Mouse (Mus musculus) brain, embryonic 14.5 days (tissue): ENCODE measurements around the gene Tmem98. TPM values are rescaled to one million over a fixed set of nuclear protein-coding genes. Genes with fewer than 3 reads are reported as not detected.

Experiments
- DNase-seq: peaks from one replicate; pipeline ENCODE4 v3.0.0-alpha.2; 2011; ENCODE audit warnings: low read depth
- CTCF ChIP-seq: fragments of 200-500 bp; IDR thresholded peaks from 2 replicates; pipeline ENCODE4 v1.5.1; 2012; ENCODE audit warnings: inconsistent platforms, mild to moderate bottlenecking, moderate library complexity, borderline replicate concordance; ENCODE audit not compliant: insufficient read depth, insufficient read length; ENCODE audit errors: extremely low read depth
- POLR2A ChIP-seq: fragments of 200-500 bp; IDR thresholded peaks from 2 replicates; pipeline ENCODE4 v1.6.1; 2012; ENCODE audit warnings: mild to moderate bottlenecking, inconsistent platforms, borderline replicate concordance; ENCODE audit not compliant: poor library complexity, insufficient read depth, insufficient read length, severe bottlenecking; ENCODE audit errors: extremely low read depth
- polyA plus RNA-seq: library from polyadenylated mRNA; depleted of rRNA; stranded (reverse); fragments of >200 nt; gene quantifications from 2 replicates; pipeline ENCODE4 v1.2.3, GENCODE M21; 2012; rRNA removed

The Tmem98 gene
- 28.0 and 36.4 TPM in 2 replicates for polyA plus RNA-seq

DNA sequence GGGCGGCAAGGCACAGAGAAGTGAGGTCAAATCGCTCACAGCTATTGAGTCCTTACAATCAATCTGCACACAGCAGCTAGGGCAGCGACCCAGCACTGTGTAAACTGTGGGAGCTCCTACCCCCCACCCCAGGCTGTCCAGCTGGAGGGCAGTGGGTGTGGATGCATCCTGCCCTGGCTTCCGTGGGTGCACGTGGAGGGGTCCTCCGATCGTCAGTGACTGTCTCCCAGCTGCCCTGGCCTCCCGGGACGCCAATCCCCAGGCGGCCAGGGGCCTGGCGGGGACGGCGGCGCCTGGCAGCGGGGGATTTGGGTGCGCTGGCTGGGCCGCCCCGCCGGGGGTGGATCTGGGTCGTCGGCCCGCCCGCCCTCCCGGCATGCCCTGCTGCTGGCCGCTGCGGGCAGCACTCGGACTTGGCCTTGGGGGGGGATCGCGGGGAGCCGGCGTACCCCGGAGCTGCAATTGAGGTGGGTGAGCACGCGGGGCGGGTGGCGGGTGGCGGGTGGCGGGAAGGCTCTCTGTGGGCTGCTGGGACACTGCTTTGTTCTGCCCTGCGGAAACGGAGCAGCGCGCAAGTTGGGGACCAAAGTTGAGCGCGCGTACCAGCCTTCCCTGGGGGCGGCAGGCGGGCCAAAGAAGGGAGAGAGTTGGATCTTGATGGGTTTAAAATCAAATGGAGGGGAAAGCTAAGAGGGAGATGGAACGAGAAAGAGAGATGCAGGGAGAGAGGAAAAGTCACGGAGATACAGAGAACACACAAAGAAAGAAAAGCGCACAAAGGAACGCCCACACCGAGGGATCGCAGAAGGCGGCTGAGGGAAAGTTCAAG is at the start of gene Tmem98:
Gene Tmem98 (plus strand): TSS at position 183 of the 829 bp plus-strand sequence.
- DNase-seq, result peak; percentile 69

DNA sequence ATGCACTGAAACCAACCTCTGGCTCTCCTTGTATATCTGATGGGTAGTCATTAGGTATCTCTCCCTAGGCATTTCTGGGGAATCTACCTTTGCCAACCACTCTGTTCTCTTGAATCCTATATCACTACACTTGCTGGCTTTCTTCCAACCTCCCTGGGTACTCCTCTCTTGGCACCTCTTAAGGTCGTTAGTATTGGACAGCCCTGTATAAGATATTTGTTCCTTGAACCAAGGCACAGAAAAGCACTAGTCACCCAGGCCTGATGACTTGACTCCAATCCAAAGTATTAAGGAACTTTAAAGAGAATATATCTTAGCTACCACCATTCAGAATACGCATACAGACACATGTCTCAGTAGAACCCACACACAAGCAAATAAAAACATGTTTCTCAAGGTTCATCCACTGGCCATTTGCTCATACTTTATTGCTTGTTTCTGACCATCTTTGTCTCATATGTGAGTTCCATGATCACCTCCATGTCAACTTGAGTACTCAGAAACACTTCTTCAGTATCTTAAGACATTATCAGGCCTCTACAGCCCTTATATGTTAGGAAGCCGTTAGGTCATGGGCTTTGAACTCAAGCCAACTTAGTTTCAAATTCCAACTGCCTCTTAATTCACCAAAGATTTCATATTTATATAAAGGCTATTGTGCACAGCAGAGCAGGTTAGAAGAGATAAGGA is 48.5 kb upstream of the Tmem98 start:
- TF ChIP-seq POLR2A (no peak), CTCF (no peak)
- no peak for DNase-seq

More for the DNA sequence above, at the start of gene Tmem98:
- TF ChIP-seq CTCF (no peak), POLR2A (0 out of 2 replicates have a peak, but pooled peaks have one; percentile 11)

GRCm38 (mm10) chr11:80762066-80762465 is 47.9 kb upstream of the Tmem98 start:
- DNase-seq, result no peak
- TF ChIP-seq CTCF (no peak), POLR2A (no peak)

GRCm38 (mm10) chr11:80766068-80766467 is 43.9 kb upstream of the Tmem98 start:
- TF ChIP-seq POLR2A (no peak), CTCF (no peak)
- DNase-seq, result no peak

DNA sequence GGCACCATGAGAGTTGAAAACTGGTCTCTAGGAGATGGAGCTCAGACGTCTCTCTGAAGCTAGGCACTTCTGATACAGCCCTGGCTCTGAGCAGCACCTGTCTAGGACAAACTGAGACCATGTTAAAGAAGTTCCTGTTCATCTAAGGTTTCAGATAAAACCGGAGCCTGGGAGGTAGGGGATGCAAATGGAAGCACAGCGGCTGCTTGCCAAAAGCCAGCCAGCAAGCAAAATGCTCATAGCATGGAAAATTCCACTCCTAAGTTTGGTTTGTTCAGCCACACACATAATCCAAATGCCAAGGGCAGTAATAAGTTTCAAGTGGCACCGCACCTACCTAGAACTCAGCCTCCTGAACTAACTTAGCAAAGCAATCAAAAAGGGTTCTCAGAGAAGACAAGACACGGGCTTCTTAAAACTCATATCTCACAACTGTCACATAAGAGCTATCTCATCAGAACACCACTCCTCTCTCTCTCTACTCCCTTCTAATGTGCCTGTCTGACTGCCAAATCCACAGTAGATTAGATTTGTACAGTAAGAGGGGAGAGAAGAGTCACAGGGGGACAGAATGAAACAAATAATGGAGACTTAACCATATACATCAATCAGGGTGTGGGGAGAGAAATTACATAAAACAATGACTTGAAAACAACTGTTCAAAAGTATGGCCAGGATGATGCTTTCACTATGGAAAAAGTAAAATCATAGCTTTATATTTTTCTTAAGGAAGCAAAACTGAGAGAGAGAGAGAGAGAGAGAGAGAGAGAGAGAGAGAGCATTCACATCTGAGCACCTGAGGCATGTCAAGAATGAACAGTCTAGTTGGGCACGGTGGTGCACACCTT is 43.3 kb upstream of the Tmem98 start:
- no peak for DNase-seq
- TF ChIP-seq POLR2A (no peak), CTCF (no peak)

- TF ChIP-seq CTCF (no peak), POLR2A (no peak)
- DNase-seq, result no peak
Observed at GRCm38 (mm10) chr11:80767320-80767617, 42.7 kb upstream of the Tmem98 start.

- TF ChIP-seq CTCF (no peak), POLR2A (no peak)
- DNase-seq, result no peak
Observed at GRCm38 (mm10) chr11:80771186-80771585, 38.8 kb upstream of the Tmem98 start.

DNA sequence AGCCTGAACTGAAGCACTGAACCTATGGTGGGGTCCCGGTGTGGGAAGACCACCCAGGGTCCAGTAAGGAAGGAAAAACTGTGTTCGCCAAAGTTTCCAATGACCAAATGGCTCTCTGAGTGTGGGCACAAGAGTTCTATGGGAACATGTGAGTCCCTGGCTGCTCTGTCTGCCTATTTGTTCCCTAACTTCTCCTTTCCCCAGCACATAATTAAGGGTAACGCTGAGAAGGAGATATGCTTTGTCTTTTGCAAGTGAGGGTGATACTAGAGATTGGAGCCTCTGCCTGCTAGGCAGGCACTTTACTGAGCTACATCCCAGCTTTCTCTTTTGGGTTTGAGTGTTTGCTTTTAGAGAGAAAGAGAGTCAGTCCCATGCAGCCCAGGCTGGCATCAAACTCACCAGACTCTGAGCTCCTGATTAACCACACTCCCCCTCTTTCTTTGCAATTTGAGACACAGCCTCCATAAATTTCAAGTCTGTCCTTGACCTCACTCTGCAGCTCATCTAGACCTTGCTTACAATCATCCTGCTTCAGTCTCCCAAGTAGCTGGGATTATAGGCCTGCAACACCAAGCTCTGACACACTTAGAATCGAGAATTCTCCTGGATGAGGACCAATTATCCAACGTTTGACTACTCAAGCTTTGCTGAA is 38.3 kb upstream of the Tmem98 start:
- no peak for TF ChIP-seq CTCF
- no peak for TF ChIP-seq POLR2A
- DNase-seq, result no peak

DNA sequence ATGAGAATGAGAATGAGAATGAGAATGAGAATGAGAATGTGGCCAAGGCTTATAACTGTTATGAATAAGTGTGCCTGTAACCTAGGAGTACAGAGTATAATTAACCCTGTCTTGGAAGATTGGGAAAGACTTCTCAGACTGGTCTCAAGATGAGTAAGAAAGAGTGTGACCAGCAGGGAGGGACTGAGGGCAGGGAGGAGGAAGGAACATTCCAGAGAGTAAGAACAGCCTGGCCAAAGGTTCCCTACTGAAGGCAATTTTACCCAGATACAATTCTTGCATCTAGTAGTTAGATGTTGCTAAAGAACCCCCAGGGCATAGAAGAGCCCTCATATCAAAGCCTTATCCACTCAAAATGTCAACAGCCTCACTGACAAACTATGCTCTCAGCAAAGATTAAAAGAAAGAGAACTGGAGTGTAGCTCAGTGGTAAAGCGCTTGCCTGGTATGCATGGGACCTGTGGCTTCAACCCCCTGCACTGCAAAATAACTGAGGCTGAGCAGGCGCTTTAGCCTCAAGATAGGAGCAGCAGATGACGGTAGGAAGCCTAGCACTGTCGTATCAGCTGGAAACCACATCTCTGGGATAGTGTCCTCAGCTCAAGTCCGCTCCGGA is 37.3 kb upstream of the Tmem98 start:
- no peak for DNase-seq
- TF ChIP-seq CTCF, result no peak
- TF ChIP-seq POLR2A, result no peak

DNA sequence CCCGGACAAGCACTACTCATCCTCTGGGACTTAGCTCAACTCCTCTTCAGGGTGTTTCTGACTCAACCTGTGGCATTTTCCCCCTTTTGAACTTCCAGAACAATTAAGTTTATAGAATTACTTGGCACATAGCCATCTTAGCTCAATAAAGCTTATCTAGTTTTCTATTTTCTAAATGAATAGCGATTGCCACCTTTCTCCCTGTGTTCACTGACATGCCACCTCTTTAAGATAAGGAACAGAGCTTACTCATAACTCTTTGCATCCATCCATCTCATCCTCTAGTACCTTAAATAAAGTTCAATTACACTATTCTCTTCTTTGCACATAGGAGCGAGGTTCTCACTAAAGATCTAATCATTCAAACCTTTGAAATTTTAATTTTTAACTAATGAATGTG is 34.4 kb upstream of the Tmem98 start:
- TF ChIP-seq POLR2A (no peak), CTCF (no peak)
- DNase-seq, result no peak
